Mouse (Mus musculus) MEL-GATA-1-ER (cell line): ENCODE data around the gene Adamts18.

Experiments
- DNase-seq: peaks from one replicate; pipeline ENCODE4 v3.0.0-alpha.2; 2012; ENCODE audit warnings: low read depth; ENCODE audit errors: extremely low read depth

Adamts18 gene

GRCm38 (mm10) chr8:113848653-113849135, at the start of gene Adamts18:
Gene Adamts18, minus strand, starts transcription at chr8:113848738.
- DNase-seq = no peak

GRCm38 (mm10) chr8:113896446-113896845, 47.9 kb upstream of the Adamts18 start:
- DNase-seq = no peak

- DNase-seq = no peak
Measured at GRCm38 (mm10) chr8:113891376-113891775, 42.8 kb upstream of the Adamts18 start.

GRCm38 (mm10) chr8:113886509-113886908, 38.0 kb upstream of the Adamts18 start:
- no peak for DNase-seq

GRCm38 (mm10) chr8:113885101-113885500, 36.6 kb upstream of the Adamts18 start:
- no peak for DNase-seq

GRCm38 (mm10) chr8:113883994-113884393, 35.5 kb upstream of the Adamts18 start:
- DNase-seq = no peak

GRCm38 (mm10) chr8:113882558-113882957, 34.0 kb upstream of the Adamts18 start:
- DNase-seq = no peak

GRCm38 (mm10) chr8:113878411-113879006, 30.0 kb upstream of the Adamts18 start:
- no peak for DNase-seq

GRCm38 (mm10) chr8:113873446-113874120, 25.0 kb upstream of the Adamts18 start:
- DNase-seq = no peak

GRCm38 (mm10) chr8:113872436-113872835, 23.9 kb upstream of the Adamts18 start:
- DNase-seq = no peak

GRCm38 (mm10) chr8:113866530-113866929, 18.0 kb upstream of the Adamts18 start:
- no peak for DNase-seq

GRCm38 (mm10) chr8:113865326-113866093, 17.0 kb upstream of the Adamts18 start:
- no peak for DNase-seq

- DNase-seq = no peak
Measured at GRCm38 (mm10) chr8:113859890-113860683, 11.5 kb upstream of the Adamts18 start.

- DNase-seq = no peak
Measured at GRCm38 (mm10) chr8:113858801-113859200, 10.3 kb upstream of the Adamts18 start.

GRCm38 (mm10) chr8:113854622-113855293, 6.2 kb upstream of the Adamts18 start:
- no peak for DNase-seq

- no peak for DNase-seq
Measured at GRCm38 (mm10) chr8:113853714-113854113, 5.2 kb upstream of the Adamts18 start.

- no peak for DNase-seq
Measured at GRCm38 (mm10) chr8:113851655-113852054, 3.1 kb upstream of the Adamts18 start.

GRCm38 (mm10) chr8:113848081-113848652, 371 bp downstream of the Adamts18 start:
- DNase-seq = no peak

- no peak for DNase-seq
Measured at GRCm38 (mm10) chr8:113847606-113848080, 895 bp downstream of the Adamts18 start.

GRCm38 (mm10) chr8:113846669-113847068, 1.9 kb downstream of the Adamts18 start:
- DNase-seq = no peak
